Mouse (Mus musculus) cortical plate, adult 2 months (tissue): ENCODE measurements around the gene Tmem201.

ENCODE experiments used
- CTCF ChIP-seq: fragments of 200-500 bp; IDR thresholded peaks from 2 replicates; pipeline ENCODE4 v1.5.1; 2011; ENCODE audit warnings: mild to moderate bottlenecking, control low read depth, low read length; ENCODE audit not compliant: insufficient read depth; ENCODE audit errors: extremely low read depth
- POLR2A ChIP-seq: fragments of 200-500 bp; IDR thresholded peaks from 2 replicates; pipeline ENCODE4 v1.6.1; 2011; ENCODE audit warnings: mild to moderate bottlenecking, low read length, control low read depth; ENCODE audit not compliant: insufficient read depth; ENCODE audit errors: extremely low read depth

DNA sequence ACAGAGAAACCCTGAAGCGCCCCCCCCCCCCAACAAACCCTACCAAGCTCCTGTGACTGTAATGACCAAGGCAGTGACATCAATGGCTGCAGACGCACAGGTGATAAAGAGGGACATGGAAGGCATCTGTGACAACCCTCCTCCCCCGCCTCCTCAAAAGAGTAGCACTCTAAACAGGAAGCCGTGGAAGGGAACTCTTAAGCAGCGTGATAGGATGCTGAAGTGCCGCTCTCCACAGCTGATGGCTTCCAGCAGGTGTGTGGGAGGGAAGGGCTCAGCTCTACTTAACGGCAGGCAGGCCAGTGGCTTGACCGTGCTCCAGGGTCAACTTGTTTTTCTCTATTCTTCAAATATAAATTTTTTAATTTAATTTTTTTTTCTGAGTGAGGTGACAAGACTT, 16.7 kb downstream of the Tmem201 start:
- TF ChIP-seq POLR2A (no peak), CTCF (no peak)
